Mouse (Mus musculus): Measurements from ENCODE around the gene Caln1. TPM values are rescaled to one million over a fixed set of nuclear protein-coding genes. Genes with fewer than 3 reads are reported as not detected.

Gene Caln1
- polyA plus RNA-seq, 1 experiment from 2014 or later: 38.4 TPM

- ATAC-seq (ENCODE audit: low FRiP score, low read depth): no peak
Measured at GRCm38 (mm10) chr5:130340656-130341055, 28.6 kb upstream of the Caln1 start.

DNA sequence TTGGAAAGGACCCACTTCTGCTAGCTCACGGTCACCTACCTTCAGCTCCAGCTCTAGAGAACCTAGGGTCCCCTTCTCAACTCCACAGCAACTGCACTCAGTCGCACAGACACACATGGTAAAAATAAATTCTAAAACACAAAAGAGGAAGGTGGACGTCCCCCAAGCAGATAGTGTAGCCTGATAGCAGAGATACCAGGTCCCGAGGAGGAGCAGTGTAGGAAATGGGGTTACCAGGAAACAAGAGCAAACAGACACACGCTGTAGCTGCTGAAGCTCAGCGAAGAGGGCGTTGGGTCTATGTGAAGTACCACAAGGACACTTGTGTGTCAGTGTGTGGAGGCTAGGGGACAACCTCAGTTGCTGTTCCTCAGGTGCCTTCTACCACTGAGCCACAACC, 24.3 kb upstream of the Caln1 start:
- H3K36me3 ChIP-seq: 0 out of 2 replicates have a peak, but pooled peaks cover 12% of the 10 kb centered on the region
- WGBS: 94% methylated on average over 7 of the region's 7 CpGs
- no peak for ATAC-seq (ENCODE audit: low FRiP score, low read depth)
- no peak overlapping the region for H3K4me2 ChIP-seq
- no peaks in the 10 kb centered on the region for H3K27me3 ChIP-seq
- H3K4me1 ChIP-seq (replicated peaks): no peaks in the 10 kb centered on the region
- no peak overlapping the region for H3K4me3 ChIP-seq
- H3K9ac ChIP-seq: no peak overlapping the region
- no peaks in the 10 kb centered on the region for H3K9me3 ChIP-seq
- no peak overlapping the region for H3K27ac ChIP-seq (replicated peaks)

More at GRCm38 (mm10) chr5:130340656-130341055, 28.6 kb upstream of the Caln1 start:
- WGBS: 93% methylated on average over 15 of the region's 15 CpGs
- no peak overlapping the region for H3K27ac ChIP-seq (replicated peaks)
- H3K4me3 ChIP-seq: no peak overlapping the region
- H3K4me1 ChIP-seq (replicated peaks): no peaks in the 10 kb centered on the region
- no peak overlapping the region for H3K4me2 ChIP-seq
- H3K36me3 ChIP-seq: peaks cover 13% of the 10 kb centered on the region
- no peaks in the 10 kb centered on the region for H3K27me3 ChIP-seq
- H3K9ac ChIP-seq: no peak overlapping the region
- H3K9me3 ChIP-seq: no peaks in the 10 kb centered on the region

GRCm38 (mm10) chr5:130345871-130346270, 23.4 kb upstream of the Caln1 start:
- WGBS: 90% methylated on average over 2 of the region's 2 CpGs
- ATAC-seq (ENCODE audit: low FRiP score, low read depth): no peak
- Histone ChIP-seq H3K4me2 (no peak overlapping the region), H3K9ac (no peak overlapping the region), H3K4me3 (no peak overlapping the region), H3K36me3 (0 out of 2 replicates have a peak, but pooled peaks cover 8% of the 10 kb centered on the region), H3K4me1 (replicated peaks) (no peaks in the 10 kb centered on the region), H3K27ac (replicated peaks) (no peak overlapping the region), H3K9me3 (no peaks in the 10 kb centered on the region), H3K27me3 (no peaks in the 10 kb centered on the region)

- Histone ChIP-seq H3K9ac (no peak overlapping the region), H3K4me1 (replicated peaks) (no peaks in the 10 kb centered on the region), H3K27me3 (no peaks in the 10 kb centered on the region), H3K27ac (replicated peaks) (no peak overlapping the region), H3K4me2 (no peak overlapping the region), H3K9me3 (no peaks in the 10 kb centered on the region), H3K4me3 (no peak overlapping the region), H3K36me3 (no peaks in the 10 kb centered on the region)
- WGBS: 66% methylated on average over 7 of the region's 7 CpGs
- no peak for ATAC-seq (ENCODE audit: low FRiP score, low read depth)
Measured at GRCm38 (mm10) chr5:130355223-130355622, 14.0 kb upstream of the Caln1 start.

GRCm38 (mm10) chr5:130363111-130363510, 6.1 kb upstream of the Caln1 start:
- no peak for ATAC-seq (ENCODE audit: low FRiP score, low read depth)
- H3K4me3 ChIP-seq: no peak overlapping the region
- H3K4me2 ChIP-seq: no peak overlapping the region
- H3K27ac ChIP-seq (replicated peaks): no peak overlapping the region
- H3K36me3 ChIP-seq: no peaks in the 10 kb centered on the region
- no peaks in the 10 kb centered on the region for H3K27me3 ChIP-seq
- H3K9ac ChIP-seq: no peak overlapping the region
- WGBS: 54% methylated on average over 4 of the region's 4 CpGs
- no peaks in the 10 kb centered on the region for H3K9me3 ChIP-seq
- no peaks in the 10 kb centered on the region for H3K4me1 ChIP-seq (replicated peaks)

DNA sequence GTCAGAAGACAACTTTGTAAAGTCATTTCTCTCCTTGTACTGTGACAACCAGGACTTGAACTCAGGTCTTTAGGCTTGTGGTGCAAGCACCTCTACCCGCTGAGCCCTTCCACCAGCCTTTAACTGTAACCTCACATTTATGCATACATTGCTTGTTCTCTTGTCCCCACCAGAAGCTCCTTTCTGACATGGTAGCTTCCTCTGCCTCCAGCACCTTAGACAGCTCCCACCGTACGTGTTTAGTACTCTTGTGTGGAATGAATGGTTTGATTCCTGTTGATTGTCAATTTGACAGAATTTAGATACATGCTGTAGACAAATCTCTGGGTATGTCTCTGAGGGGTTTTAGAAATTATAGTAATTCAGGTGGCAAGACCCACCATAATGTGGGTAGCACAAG, 5.5 kb upstream of the Caln1 start:
- no peaks in the 10 kb centered on the region for H3K27me3 ChIP-seq
- no peak overlapping the region for H3K27ac ChIP-seq (replicated peaks)
- 62% methylated on average over 3 of the region's 3 CpGs for WGBS
- H3K4me3 ChIP-seq: no peak overlapping the region
- no peaks in the 10 kb centered on the region for H3K9me3 ChIP-seq
- no peak overlapping the region for H3K4me2 ChIP-seq
- no peak for ATAC-seq (ENCODE audit: low FRiP score, low read depth)
- no peak overlapping the region for H3K9ac ChIP-seq
- H3K36me3 ChIP-seq: no peaks in the 10 kb centered on the region
- no peaks in the 10 kb centered on the region for H3K4me1 ChIP-seq (replicated peaks)

GRCm38 (mm10) chr5:130368236-130368635, 1.0 kb upstream of the Caln1 start:
- H3K4me1 ChIP-seq (replicated peaks): no peaks in the 10 kb centered on the region
- no peaks in the 10 kb centered on the region for H3K36me3 ChIP-seq
- no peak overlapping the region for H3K4me2 ChIP-seq
- WGBS: 68% methylated on average over 6 of the region's 6 CpGs
- no peak for ATAC-seq (ENCODE audit: low FRiP score, low read depth)
- H3K27me3 ChIP-seq: no peaks in the 10 kb centered on the region
- no peak overlapping the region for H3K27ac ChIP-seq (replicated peaks)
- H3K9ac ChIP-seq: no peak overlapping the region
- no peaks in the 10 kb centered on the region for H3K9me3 ChIP-seq
- H3K4me3 ChIP-seq: no peak overlapping the region

DNA sequence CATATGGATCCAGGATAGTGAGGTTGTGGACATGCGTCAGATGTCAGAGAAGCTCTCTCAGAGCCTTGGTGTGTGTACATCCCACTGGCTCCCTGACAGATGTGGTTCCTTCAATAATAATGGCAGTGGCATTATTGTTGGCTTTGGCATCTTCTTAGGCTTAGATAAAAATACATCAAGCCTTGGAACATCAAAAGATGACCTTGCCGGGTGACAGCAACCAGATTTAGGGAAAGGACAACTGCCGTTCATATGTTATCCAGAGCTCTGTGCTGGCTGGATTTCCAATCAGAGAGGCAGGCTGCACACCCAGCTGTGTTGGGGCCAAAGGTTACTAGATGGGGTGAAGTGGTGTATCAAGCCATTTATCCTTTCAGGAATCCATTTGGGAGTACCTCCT, 6.2 kb downstream of the Caln1 start:
- WGBS: 89% methylated on average over 3 of the region's 3 CpGs
- H3K4me2 ChIP-seq: no peak overlapping the region
- no peaks in the 10 kb centered on the region for H3K27me3 ChIP-seq
- no peaks in the 10 kb centered on the region for H3K9me3 ChIP-seq
- no peaks in the 10 kb centered on the region for H3K4me1 ChIP-seq (replicated peaks)
- ATAC-seq (ENCODE audit: low FRiP score, low read depth): no peak
- no peak overlapping the region for H3K27ac ChIP-seq (replicated peaks)
- H3K9ac ChIP-seq: no peak overlapping the region
- H3K36me3 ChIP-seq: no peaks in the 10 kb centered on the region
- H3K4me3 ChIP-seq: no peak overlapping the region

GRCm38 (mm10) chr5:130384222-130384912, 15.1 kb downstream of the Caln1 start, which contains the start of gene A330070K13Rik:
Gene A330070K13Rik, minus strand, starts transcription at chr5:130384631.
- H3K9me3 ChIP-seq: no peaks in the 10 kb centered on the region
- peak within 1 kb of the TSS; percentile 30 for H3K4me3 ChIP-seq
- H3K4me2 ChIP-seq: peak within 1 kb of the TSS; percentile 56
- no peaks in the 10 kb centered on the region for H3K36me3 ChIP-seq
- H3K4me1 ChIP-seq (replicated peaks): peaks cover 11% of the 10 kb centered on the region
- H3K9ac ChIP-seq: peak within 1 kb of the TSS; percentile 31; the same call in 1 of the 2 replicates
- WGBS: 13% methylated on average over 13 of the region's 13 CpGs
- H3K27ac ChIP-seq (replicated peaks): 0 out of 2 replicates have a peak within 1 kb of the TSS, but pooled peaks have one; percentile 48
- ATAC-seq (ENCODE audit: low FRiP score, low read depth): no peak
- no peaks in the 10 kb centered on the region for H3K27me3 ChIP-seq

DNA sequence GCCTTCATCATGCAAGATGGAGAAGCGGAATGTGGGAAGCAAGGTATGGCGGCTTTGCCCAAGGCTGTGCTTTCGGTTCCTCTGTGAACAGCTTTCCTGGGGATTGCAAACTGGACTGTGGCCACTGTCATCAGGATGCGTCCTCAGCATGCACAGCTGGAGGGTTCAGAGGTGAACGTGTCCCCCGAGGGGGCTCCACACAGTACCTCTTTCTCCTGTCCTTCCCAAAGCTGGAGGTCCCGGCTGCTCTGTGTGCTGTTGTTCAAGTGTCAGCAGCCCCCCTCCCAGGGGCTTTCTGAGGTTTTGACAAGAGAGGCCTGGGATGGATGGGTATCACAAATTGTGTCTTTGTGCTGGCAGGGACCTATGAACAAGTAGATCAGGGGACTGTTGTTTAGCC, 17.2 kb downstream of the Caln1 start:
- Histone ChIP-seq H3K4me1 (replicated peaks) (peaks cover 11% of the 10 kb centered on the region), H3K9me3 (no peaks in the 10 kb centered on the region), H3K4me3 (no peak overlapping the region), H3K4me2 (no peak overlapping the region), H3K36me3 (no peaks in the 10 kb centered on the region), H3K27me3 (no peaks in the 10 kb centered on the region), H3K27ac (replicated peaks) (no peak overlapping the region), H3K9ac (no peak overlapping the region)
- WGBS: 48% methylated on average over 7 of the region's 7 CpGs
- no peak for ATAC-seq (ENCODE audit: low FRiP score, low read depth)

DNA sequence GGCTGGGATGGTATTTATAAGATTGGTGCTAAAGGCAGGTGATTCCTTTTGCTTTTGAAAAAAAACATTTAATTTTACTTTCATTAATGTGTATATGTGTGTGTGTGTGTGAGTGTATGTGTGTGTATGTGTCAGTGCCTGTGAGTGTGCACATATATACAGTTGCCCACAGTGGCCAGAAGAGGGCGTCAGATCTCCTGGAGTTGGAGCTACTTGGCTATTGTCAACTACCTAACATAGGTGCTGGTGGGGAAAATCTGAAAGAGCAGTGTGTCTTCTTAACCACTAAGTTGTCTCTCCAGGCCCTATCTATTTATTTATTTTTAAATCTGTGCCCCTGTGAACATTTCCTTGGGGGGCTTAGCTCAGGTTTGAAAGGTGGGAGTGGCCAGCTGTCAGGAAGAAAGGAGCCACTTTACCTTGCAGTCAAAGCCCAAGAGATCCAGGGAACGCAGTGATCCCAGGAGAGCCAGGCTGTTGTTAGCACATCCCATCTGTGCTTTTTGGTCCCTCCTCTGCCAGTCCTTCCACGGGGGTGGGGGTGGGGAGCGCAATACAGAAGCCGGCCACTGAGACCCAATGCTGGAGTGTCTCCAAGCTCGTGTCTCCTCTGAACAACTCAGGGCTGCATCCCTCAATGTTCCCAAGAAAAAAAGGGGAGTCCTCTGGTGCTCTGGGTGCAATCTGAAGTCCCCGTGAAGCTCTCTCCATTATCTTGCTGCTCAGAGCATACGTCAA, 24.5 kb downstream of the Caln1 start:
- ATAC-seq (ENCODE audit: low FRiP score, low read depth): 0 out of 2 replicates have a peak, but pooled peaks have one; percentile 30
- Histone ChIP-seq H3K4me2 (no peak overlapping the region), H3K27me3 (no peaks in the 10 kb centered on the region), H3K9ac (no peak overlapping the region), H3K9me3 (no peaks in the 10 kb centered on the region), H3K27ac (replicated peaks) (peak overlapping the region; percentile 34), H3K4me1 (replicated peaks) (peaks cover 10% of the 10 kb centered on the region), H3K36me3 (no peaks in the 10 kb centered on the region), H3K4me3 (no peak overlapping the region)
- 31% methylated on average over 8 of the region's 8 CpGs for WGBS

- ATAC-seq (ENCODE audit: low FRiP score, low read depth): no peak
- Histone ChIP-seq H3K4me3 (no peak overlapping the region), H3K27me3 (no peaks in the 10 kb centered on the region), H3K4me2 (no peak overlapping the region), H3K27ac (replicated peaks) (peak overlapping the region; percentile 34), H3K4me1 (replicated peaks) (peaks cover 10% of the 10 kb centered on the region), H3K9ac (no peak overlapping the region), H3K9me3 (no peaks in the 10 kb centered on the region), H3K36me3 (no peaks in the 10 kb centered on the region)
- WGBS: 59% methylated on average over 8 of the region's 8 CpGs
Measured at GRCm38 (mm10) chr5:130394386-130394785, 25.1 kb downstream of the Caln1 start.
